Mouse (Mus musculus) 3T3-L1 (cell line): ENCODE measurements at regions not wholly inside any gene's neighbourhood (a gene's known extent, or its start where the extent isn't known, plus 50 kb on each side); places are given as distances from the start of the nearest gene placed in this dataset.

Experiments
- DNase-seq: peaks from one replicate; pipeline ENCODE4 v3.0.0-alpha.2; 2015; ENCODE audit warnings: low read depth, low spot score

DNA sequence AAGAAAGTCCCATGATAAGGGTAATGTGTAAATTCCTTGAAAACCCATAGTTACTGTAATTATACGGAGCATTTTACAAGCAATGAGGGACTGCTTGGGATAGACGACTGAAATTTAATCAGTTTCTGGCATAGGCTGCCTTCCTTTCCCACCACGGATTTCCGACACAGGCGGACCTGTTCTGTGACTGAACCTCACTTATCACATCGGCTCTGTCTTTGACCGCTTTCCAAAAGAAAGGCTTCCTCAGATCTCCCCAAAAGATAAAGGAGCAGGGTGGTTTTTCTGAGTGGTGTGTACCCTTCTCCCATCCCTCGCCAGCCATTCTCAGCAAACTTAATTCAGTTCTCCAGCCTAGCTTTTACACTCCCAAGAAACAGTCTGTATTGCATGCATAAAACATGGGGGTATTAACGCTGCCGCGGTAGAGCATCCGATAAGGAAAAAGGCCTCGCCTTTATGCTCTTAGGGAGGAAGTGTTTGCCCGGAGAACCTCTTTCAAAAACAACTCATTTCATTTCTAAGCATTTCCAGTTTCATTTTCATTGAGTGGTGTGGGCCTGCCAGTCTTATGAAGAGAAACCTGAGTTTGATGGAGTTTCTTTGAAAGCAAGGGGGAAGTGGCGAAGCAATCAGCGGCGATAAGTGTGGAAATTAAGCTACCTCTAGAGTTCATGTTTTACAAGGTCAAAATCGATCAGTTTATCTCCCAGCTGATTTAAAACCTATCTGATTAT lies 435.8 kb upstream of the Adgrl2 start:
- DNase-seq = no peak

DNA sequence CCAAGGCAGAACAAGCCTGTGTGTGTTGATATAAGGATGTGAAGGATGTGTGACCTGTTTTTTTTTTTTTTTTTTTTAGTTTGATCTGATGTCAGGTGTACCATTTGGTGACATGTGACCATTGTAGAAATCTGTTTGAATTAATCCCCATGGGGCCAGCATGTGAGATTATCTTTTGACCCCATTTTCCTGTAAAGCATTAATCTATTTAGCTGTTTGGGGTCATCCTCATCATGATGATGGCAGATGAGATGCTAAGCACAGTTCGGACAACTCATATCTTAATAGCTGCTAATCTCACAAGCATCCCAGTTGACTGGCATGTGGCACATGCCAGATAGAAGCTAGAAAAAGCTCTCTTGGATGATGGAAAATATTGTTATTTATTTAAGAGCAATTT lies 434.0 kb upstream of the Adgrl2 start:
- DNase-seq = no peak

DNA sequence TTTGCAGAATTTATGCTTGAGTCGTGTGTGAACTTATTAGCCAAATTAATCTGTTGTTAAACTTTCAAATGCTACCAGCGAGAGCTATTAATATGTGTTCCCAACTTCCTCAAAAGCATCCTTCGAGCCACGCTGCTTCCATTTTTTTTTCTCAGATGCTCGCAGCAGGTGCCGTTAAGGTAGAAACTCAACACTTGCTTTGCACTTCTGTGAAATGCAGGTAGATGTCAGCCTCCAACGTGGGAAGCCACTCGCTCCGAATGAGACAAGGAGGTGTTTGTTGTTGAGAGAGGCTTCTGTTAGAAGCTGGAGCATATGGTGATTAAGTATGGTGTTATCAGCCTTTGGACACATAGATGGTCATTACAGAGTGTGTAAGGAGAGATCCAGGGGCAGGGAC lies 433.1 kb upstream of the Adgrl2 start:
- no peak for DNase-seq

DNA sequence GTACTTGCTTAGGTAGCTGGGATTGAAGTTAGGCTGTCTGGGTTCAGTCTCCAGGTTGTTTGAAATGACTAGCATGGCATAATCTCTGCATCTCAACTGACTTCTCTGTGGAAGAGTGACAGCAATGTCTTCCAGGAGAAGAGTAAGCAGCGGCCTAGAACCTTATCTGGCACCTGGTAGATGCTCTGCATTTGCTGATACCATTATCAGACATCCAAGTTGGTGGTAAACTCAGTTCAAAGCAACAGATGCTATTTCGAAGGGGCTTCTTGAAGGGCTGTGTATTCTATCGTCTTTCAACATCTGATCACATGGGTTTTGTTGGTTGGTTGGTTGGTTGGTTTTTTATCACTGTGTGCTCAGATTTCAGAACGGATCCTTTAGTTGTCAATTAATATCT lies 424.7 kb upstream of the Adgrl2 start:
- DNase-seq = no peak

DNA sequence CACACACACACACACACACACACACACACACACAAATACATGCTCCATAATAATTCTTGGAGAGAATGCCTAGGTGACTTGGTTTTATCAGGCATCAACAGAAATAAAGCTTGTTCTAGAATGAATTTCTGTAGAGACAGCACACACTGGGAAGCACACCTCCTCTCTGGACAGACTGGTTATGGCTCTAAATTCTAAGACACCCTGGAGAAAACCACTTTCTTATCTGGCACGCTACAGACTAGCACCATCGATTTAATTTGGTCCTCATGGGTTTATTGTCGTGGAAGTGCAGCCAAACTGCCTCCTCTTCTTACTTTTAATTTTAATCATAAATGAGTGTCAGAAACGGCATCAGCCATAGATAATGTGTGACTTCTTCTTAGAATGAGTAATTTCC lies 422.8 kb upstream of the Adgrl2 start:
- DNase-seq = no peak

DNA sequence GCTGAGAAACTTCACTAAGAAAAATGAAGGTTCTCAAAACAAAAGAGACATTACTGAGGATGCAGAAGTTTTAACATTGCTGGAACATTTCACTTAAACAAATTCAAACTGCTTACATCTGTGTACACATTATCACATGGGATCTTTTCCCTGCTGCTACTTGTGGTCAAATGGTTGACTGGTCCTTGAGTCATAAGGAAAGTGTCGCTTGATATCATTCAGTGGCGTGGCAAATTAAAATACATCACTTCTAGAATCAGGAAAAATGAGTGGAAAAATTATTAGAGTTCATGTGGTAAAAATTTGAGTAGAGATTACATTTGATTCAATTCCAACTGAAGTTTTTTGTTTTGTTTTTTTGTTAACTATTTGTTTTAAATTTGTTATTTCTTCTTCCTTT lies 420.2 kb upstream of the Adgrl2 start:
- DNase-seq = no peak

DNA sequence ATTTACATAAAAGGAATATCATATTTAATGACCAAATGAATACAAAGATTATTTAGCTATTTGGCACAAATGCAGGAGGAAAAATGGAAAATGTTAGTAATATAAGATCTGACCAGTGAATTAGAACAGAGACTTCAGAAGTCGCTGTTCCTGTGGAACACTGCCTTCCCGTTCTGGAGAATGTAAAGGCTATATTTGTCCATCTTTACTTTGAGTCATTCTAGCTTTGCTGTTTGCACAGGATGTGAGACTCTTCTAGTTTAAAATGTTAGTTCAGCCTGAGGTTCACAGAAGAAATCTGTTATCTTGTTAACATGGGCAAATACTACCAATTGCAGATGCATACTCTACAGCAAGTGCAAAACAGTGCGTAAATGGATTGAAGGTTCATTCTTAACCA lies 418.5 kb upstream of the Adgrl2 start:
- DNase-seq = no peak

DNA sequence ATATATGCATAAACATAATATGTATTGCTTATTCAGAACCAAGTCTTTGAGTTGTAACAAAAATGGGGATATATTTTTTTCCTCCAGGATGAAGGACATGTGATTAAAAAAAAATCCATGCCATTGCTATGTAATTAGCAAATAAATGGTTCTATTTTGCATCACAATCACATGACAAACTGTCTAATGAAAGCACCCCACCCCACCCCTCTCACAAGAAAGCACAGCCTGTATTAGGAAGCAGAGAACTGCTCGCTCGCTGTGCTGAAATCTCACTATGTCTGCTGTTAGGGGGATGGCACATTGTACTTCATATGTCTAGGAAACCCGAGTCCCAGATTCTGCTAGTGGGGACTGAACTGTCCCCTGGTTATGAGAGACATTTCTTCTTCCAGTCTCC lies 415.5 kb upstream of the Adgrl2 start:
- no peak for DNase-seq

DNA sequence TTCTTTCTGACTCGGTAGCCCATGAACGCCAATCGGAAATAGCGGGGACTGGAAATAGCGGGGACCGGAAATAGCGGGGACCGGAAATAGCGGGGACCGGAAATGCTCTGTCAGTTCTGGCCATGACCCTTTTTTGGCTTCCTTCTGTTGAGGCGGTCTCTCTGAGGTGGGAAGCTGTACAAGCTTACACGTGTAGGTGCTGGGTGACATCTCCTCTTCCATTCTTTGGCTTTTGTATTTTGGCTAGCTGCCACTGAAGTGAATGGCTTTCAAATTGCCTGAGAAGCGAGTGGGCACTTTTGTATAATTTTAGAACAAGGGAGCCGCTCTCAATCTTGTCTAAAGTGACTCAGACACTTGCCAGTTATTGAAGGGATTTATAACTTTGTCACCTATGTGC lies 414.3 kb upstream of the Adgrl2 start:
- DNase-seq = no peak

DNA sequence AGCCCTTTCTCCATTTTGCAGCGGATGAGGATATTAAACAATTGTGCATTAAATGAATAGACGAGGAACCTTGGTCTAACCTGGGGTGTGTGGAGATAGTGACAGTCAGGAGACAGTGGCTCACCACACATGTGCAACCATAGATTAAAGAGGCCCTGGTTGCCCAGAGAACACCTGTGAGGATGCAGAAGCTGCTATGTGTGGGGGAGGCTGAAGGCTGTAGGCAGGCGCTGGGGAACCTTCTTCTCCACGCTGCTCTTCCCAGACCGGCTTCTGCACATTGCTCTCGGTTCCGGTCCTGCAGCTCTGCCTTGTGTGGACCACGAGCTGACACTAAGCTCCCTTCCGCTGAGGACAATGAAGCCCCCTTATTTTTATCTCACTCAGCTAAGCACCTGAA lies 412.1 kb upstream of the Adgrl2 start:
- no peak for DNase-seq

DNA sequence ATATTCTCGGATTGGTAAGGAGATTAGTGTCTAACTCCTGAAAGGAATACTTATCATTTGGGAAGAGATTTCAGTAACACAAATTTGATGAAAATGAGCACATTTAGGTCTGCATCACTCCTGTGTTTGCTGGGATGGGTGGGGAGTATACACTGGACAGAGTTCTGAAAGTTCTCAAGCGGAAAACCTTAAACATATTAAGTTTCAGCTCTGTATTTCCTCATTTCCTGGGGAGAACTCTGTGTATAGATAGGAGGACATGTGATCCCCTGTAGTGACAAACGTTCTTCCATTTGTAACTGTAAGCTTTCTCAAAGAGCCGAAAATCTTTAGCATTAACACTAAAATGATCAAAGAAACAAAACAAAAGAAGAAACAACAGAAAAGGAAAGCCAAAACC lies 404.7 kb upstream of the Adgrl2 start:
- no peak for DNase-seq

DNA sequence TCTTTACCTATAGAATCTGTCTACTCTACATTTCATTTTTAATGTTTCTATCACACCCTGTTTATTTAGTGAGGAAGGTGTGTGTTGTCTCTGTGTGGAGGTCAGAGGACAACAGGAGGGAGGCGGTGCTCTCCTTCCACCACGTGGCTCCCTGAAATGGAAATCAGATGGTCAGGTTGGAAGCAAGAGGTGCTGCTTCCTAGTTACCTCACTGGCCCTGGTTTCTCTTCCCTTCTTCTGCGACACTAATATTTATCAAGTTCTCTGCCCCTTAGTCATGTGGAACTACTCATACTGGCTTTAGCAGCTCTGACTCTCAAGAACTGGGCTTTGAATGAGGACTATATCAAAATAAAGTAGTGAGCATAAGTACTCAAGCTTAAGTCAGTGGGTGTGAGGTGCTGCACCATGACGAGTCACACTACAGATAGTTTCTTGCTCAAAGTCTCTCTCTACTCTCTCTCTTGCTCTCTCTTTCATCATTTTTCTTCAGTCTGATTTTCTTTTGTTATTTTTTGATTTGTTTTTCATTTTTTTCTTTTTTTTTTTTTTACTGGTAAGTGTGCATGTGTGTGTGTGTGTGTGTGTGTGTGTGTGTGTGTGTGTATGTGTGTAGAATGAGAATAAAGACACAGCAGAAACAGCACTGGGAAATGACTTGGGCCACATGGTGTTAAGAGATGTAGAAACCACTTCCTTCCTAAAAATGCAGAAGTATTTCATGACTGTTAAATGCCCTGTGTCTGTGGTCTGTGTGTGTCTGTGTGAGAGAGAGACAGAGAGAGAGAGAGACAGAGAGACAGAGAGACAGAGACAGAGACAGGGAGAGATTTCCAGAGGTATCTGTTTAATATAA lies 403.2 kb upstream of the Adgrl2 start:
- DNase-seq = no peak

DNA sequence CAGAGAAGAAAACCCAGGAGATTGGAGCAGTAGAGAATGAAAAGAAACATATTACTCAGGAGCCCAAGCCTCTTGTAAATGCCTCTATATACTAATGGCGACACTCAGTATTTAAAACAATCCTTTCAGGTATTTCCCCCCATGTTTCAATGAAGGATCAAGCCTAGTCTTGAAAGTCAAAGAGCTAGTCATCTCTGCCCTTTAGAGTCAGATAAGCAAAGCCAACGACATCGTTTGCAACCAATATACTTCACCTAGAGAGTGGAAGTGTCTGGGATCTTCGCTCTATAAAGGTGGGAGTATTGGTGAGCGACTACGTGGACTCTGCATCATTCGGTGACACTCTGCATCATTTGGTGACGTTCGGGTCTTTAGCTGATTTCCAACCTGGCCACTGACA lies 401.8 kb upstream of the Adgrl2 start:
- DNase-seq = no peak

DNA sequence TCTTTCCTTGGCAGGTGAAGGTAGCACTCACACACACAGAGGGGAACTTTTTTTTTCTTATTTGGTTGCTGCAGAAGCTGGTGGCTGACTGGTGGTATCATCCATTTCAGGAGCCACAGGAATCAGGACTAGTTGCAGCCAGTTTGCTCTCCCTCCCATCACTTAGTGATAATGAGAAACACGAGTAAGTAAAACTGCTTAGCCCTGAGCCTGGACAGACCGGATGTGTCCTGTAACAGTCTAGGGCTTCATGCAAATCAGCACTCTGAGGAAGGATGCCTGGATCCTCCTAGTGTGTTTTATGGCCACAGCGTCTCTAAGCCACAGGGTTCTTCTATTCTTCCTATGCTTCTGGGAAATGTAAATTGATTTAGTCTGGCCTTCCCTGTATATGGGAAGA lies 397.2 kb upstream of the Adgrl2 start:
- DNase-seq = no peak

DNA sequence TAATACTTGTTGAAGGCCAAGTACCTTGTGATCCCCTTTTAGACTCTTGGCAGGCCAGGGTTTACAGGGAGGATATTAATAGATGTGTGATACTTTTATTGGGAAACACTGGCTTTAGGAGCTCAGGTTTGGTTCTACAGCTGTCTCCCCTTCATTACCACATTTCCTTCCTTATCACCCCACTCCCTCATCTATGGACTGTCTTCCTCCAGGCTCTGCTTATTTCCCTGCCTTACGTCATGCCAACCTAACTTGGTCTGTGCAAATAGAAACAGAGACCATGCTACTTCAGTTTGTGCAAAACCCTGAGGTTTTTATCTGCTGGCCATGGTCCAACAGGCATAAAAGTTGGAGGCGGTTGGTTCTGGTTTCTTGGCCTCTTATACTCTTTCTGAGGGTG lies 395.7 kb upstream of the Adgrl2 start:
- DNase-seq = no peak

DNA sequence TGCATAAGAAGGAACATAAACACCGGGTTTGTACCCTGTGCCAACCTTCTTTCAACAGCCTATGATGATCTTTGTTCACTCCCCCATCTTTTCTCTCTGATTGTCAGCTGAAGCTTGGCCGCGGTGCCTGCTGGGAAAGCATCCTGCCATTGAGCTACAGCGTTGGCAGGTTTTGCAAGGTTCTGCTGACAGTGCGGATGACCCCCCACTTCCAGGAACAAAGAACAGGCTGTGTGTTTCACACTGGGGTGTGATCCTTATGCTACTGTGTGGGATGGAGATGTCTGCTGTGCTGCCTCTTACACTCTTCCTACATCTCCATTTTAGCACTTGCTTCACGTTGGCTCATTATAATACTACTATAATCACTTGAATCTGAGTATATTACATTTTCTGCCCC lies 395.0 kb upstream of the Adgrl2 start:
- no peak for DNase-seq

DNA sequence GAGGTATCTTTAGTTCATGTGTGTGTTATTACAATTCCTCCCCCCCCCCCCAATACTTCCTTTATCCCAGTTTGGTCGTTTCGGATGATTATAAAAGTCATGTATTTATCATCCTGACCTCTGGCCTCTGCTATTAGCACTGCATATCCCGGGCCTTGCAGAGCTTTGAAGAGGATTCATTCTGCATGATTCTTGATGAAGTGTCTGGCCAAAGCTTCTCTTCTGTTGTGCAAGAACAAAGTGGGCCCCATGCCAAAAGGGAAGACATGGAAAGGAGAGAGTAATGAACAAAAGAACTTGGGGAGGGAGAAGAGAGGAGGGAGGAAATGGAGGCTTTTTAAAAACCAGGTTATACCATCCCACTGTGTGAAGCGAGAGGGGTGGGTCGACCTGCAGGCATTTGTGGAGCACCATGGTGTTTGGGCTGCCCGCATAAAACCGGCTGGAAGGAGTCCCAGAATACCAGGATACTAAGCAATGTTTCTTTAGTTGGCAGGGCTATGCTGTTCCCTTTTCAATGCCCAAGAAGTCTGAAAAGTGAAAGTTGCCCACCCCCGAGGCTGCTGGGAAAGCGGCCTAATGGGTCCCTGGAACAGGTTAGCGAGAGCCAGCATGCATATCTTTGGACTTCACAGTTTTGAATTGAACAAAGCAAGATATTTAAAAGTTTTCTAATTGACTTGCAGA lies 391.3 kb upstream of the Adgrl2 start:
- no peak for DNase-seq

DNA sequence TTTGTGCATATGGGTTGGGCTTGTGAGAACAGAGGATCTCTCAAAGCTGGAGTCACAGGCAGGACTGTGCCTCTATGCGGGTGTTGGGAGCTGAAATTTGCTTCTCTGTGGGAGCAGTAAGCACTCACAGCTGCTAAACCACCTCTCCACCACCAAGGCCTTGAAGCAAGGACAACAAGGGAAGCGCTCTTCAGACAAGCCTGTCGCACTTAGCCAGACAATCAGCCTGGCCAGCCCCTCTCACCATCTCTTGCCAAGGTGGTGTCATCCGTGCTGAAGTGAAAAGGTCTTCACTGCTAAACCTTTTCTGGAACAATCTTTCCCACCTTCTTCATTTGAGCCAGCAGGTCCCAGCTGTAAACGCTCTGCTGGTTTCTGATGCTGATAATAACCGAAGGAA lies 390.7 kb upstream of the Adgrl2 start:
- no peak for DNase-seq

DNA sequence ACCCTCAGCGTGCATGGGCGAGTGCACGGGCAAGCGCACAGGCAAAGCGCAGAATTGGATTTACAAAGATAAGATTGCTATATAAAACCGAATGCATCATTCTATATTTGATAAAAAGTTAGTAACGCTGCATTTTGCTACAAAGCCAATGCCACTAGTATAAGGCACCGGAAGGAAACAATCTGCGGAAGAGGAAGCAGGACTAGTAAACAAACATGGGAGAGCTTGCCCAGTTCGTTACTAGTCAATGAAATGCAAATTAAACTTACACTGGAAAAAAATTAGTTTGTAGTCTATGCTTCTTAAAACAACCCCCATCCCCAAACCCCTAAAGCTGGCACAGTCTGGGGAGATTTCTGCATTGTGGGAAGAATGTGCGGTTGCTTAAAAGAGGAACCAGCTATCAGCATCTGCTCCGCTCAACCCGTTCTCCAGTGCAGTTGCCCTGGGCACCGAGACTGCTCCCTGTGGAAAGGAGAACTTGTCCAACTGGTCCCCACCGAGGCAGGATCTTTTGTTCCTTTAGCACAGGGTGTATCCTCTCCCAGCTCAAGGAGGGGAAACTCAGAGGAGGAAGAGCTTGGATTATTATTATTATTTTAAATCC lies 389.6 kb upstream of the Adgrl2 start:
- no peak for DNase-seq

DNA sequence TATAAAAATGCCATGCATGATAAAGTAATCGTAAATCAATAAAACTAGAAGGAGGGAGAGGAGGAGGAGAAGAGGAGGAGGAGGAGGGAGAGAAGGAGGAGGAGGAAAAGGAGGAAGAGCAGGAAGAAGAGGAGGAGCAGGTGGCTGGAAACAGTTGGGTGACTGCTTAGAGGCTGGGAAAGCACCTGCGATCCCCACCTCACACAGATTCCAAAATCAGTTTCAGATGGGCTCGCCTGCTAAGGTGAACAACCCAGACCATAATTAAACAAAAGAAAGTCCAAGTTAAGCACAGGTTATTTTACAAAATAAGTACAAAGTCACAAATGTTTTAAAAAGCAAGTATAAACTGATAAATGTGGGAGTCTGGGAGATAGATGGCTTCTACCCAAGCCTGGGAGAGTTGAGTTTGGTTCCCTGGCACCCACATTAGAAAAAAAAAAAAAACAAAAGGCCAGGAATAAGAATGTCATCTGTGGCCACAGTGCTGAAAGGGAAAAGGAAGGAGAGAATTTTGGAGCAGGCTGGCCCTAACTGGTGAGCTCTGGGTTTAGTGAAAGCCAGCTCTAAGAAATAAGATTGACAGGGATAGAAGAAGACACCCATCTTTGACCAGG lies 389.0 kb upstream of the Adgrl2 start:
- no peak for DNase-seq

DNA sequence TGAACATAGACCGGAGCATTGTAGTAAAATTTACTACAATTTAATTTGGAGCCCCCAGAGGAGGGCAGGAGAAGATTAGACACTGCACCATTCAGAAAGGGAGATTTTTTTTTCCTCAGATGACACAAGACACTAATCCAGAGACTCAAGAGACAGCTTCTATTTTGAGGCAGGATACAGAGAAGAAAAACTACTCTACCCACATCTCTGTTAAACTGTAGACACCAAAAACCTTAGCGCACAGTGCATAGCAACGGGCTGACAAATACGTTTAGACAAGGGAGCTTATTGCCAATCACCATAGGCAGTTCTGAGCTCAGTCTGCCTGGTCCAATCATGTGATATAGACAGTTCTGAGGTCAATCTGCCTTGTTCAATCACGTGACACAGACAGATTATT lies 381.1 kb upstream of the Adgrl2 start:
- no peak for DNase-seq
